Mouse (Mus musculus) heart, embryonic 12.5 days (tissue): ENCODE results near the gene Tmpo. TPM values are rescaled to one million over a fixed set of nuclear protein-coding genes. Genes with fewer than 3 reads are reported as not detected.
A peak's percentile ranks its signal among the peaks of the same experiment; 100 is the strongest.

ENCODE experiments used
- ATAC-seq: fragments of 200-750 bp; cut with Nextera tagmentation; 2 replicates; pipeline ENCODE4 v1.8.0; 2017; ENCODE audit warnings: moderate TSS enrichment, moderate library complexity; ENCODE audit not compliant: insufficient number of reproducible peaks, low FRiP score
- H3K27ac ChIP-seq: fragments of 300-500 bp; sonication (generic); 2 replicates; pipeline ENCODE4 v1.5.1; 2016; ENCODE audit warnings: mild to moderate bottlenecking, moderate library complexity; ENCODE audit not compliant: poor library complexity, severe bottlenecking
- H3K27me3 ChIP-seq: fragments of 300-500 bp; sonication (generic); replicated peaks from 2 replicates; pipeline ENCODE4 v1.6.1; 2016; ENCODE audit warnings: mild to moderate bottlenecking, moderate library complexity
- H3K36me3 ChIP-seq: fragments of 300-500 bp; sonication (generic); 2 replicates; pipeline ENCODE4 v1.6.1; 2016; ENCODE audit warnings: mild to moderate bottlenecking, moderate library complexity
- H3K4me1 ChIP-seq: fragments of 300-500 bp; sonication (generic); replicated peaks from 2 replicates; pipeline ENCODE4 v1.6.1; 2016; ENCODE audit warnings: mild to moderate bottlenecking
- H3K4me2 ChIP-seq: fragments of 300-500 bp; sonication (generic); 2 replicates; pipeline ENCODE4 v1.6.1; 2016; ENCODE audit warnings: mild to moderate bottlenecking, moderate library complexity
- H3K4me3 ChIP-seq: fragments of 300-500 bp; sonication (generic); 2 replicates; pipeline ENCODE4 v1.5.1; 2016; ENCODE audit warnings: mild to moderate bottlenecking
- H3K9ac ChIP-seq: fragments of 300-500 bp; sonication (generic); 2 replicates; pipeline ENCODE4 v1.6.1; 2016; ENCODE audit warnings: mild to moderate bottlenecking, moderate library complexity
- H3K9me3 ChIP-seq: fragments of 300-500 bp; sonication (generic); replicated peaks from 2 replicates; pipeline ENCODE4 v1.6.1; 2016; ENCODE audit warnings: mild to moderate bottlenecking, moderate library complexity
- WGBS: fragments of 180-500 bp; shearing (Covaris S2); methylation state at CpG from one replicate; pipeline ENCODE4 v1.1.7; 2016; 5-methylcytosine and 5-hydroxymethylcytosine counted together
- polyA plus RNA-seq: library from polyadenylated mRNA; unstranded; fragments of >200 nt; fragmentation: Nextera tagmentation; extraction: Ambion mirVana; gene quantifications from 2 replicates; pipeline ENCODE4 v1.2.1, GENCODE M21; 2016

Gene Tmpo
- polyA plus RNA-seq, 1 experiment from 2014 or later: 203 TPM

- Histone ChIP-seq H3K4me1 (peaks cover 10% of the 10 kb centered on the region; the same call in 1 of the 2 replicates), H3K9ac (no peak overlapping the region), H3K27me3 (no peaks in the 10 kb centered on the region), H3K9me3 (no peaks in the 10 kb centered on the region), H3K27ac (no peak overlapping the region), H3K4me2 (no peak overlapping the region), H3K4me3 (no peak overlapping the region), H3K36me3 (no peaks in the 10 kb centered on the region)
- 78% methylated on average over 1 of the region's 1 CpGs for WGBS
- no peak for ATAC-seq
Observed at GRCm38 (mm10) chr10:91128551-91129160, 52.5 kb downstream of the Tmpo start.

GRCm38 (mm10) chr10:91127395-91127794, 53.7 kb downstream of the Tmpo start:
- H3K4me2 ChIP-seq: no peak overlapping the region
- H3K4me1 ChIP-seq: peaks cover 14% of the 10 kb centered on the region; the same call in 1 of the 2 replicates
- no peak overlapping the region for H3K4me3 ChIP-seq
- no peaks in the 10 kb centered on the region for H3K9me3 ChIP-seq
- WGBS: 37% methylated on average over 2 of the region's 2 CpGs
- H3K27me3 ChIP-seq: no peaks in the 10 kb centered on the region
- no peak overlapping the region for H3K9ac ChIP-seq
- no peak for ATAC-seq
- H3K36me3 ChIP-seq: no peaks in the 10 kb centered on the region
- H3K27ac ChIP-seq: peak overlapping the region; percentile 86

GRCm38 (mm10) chr10:91126618-91127355, 54.3 kb downstream of the Tmpo start:
- no peak for ATAC-seq
- Histone ChIP-seq H3K9me3 (no peaks in the 10 kb centered on the region), H3K27me3 (no peaks in the 10 kb centered on the region), H3K36me3 (peaks cover 3% of the 10 kb centered on the region), H3K4me1 (peaks cover 18% of the 10 kb centered on the region), H3K27ac (peak overlapping the region; percentile 86), H3K4me2 (no peak overlapping the region), H3K4me3 (no peak overlapping the region), H3K9ac (no peak overlapping the region)
- 32% methylated on average over 10 of the region's 10 CpGs for WGBS

GRCm38 (mm10) chr10:91123828-91124822, 57.0 kb downstream of the Tmpo start, which contains the start of gene Slc25a3:
TSS of gene Slc25a3 (minus strand) at chr10:91124059.
- peaks cover 26% of the 10 kb centered on the region for H3K36me3 ChIP-seq
- 10% methylated on average over 59 of the region's 59 CpGs for WGBS
- no peaks in the 10 kb centered on the region for H3K27me3 ChIP-seq
- peak within 1 kb of the TSS; percentile 74 for H3K4me2 ChIP-seq
- H3K9ac ChIP-seq: peak within 1 kb of the TSS; percentile 100
- H3K4me1 ChIP-seq: peaks cover 27% of the 10 kb centered on the region
- H3K9me3 ChIP-seq: no peaks in the 10 kb centered on the region
- H3K27ac ChIP-seq: peak within 1 kb of the TSS; percentile 98
- H3K4me3 ChIP-seq: peak within 1 kb of the TSS; percentile 100
- ATAC-seq: peak; percentile 100

- Histone ChIP-seq H3K36me3 (peaks cover 34% of the 10 kb centered on the region), H3K27me3 (no peaks in the 10 kb centered on the region), H3K4me1 (peaks cover 27% of the 10 kb centered on the region), H3K4me2 (peak overlapping the region; percentile 74), H3K27ac (peak overlapping the region; percentile 98), H3K9ac (peak overlapping the region; percentile 100), H3K4me3 (peak overlapping the region; percentile 100), H3K9me3 (no peaks in the 10 kb centered on the region)
- under 1% methylated on average over 44 of the region's 44 CpGs for WGBS
- ATAC-seq: peak; percentile 59
Observed at GRCm38 (mm10) chr10:91123281-91123827, 57.8 kb downstream of the Tmpo start.

GRCm38 (mm10) chr10:91122646-91123045, 58.5 kb downstream of the Tmpo start:
- no peaks in the 10 kb centered on the region for H3K9me3 ChIP-seq
- peak overlapping the region; percentile 100 for H3K4me3 ChIP-seq
- peak overlapping the region; percentile 100 for H3K9ac ChIP-seq
- peaks cover 41% of the 10 kb centered on the region for H3K36me3 ChIP-seq
- no peaks in the 10 kb centered on the region for H3K27me3 ChIP-seq
- H3K4me1 ChIP-seq: peaks cover 27% of the 10 kb centered on the region
- WGBS: 13% methylated on average over 6 of the region's 6 CpGs
- no peak for ATAC-seq
- peak overlapping the region; percentile 74 for H3K4me2 ChIP-seq
- peak overlapping the region; percentile 98 for H3K27ac ChIP-seq

GRCm38 (mm10) chr10:91116958-91117357, 64.2 kb downstream of the Tmpo start:
- Histone ChIP-seq H3K27me3 (no peaks in the 10 kb centered on the region), H3K4me1 (peaks cover 11% of the 10 kb centered on the region), H3K9ac (no peak overlapping the region), H3K4me2 (no peak overlapping the region), H3K4me3 (no peak overlapping the region), H3K27ac (no peak overlapping the region), H3K9me3 (peaks cover 16% of the 10 kb centered on the region), H3K36me3 (peaks cover 91% of the 10 kb centered on the region)
- 91% methylated on average over 12 of the region's 12 CpGs for WGBS
- ATAC-seq: no peak

- no peak overlapping the region for H3K4me2 ChIP-seq
- no peaks in the 10 kb centered on the region for H3K4me1 ChIP-seq
- no peak for ATAC-seq
- peaks cover 28% of the 10 kb centered on the region for H3K36me3 ChIP-seq
- H3K4me3 ChIP-seq: no peak overlapping the region
- peaks cover 16% of the 10 kb centered on the region for H3K9me3 ChIP-seq
- H3K9ac ChIP-seq: no peak overlapping the region
- H3K27ac ChIP-seq: no peak overlapping the region
- 63% methylated on average over 4 of the region's 4 CpGs for WGBS
- no peaks in the 10 kb centered on the region for H3K27me3 ChIP-seq
Observed at GRCm38 (mm10) chr10:91109841-91110240, 71.3 kb downstream of the Tmpo start.

GRCm38 (mm10) chr10:91105981-91106380, 75.1 kb downstream of the Tmpo start:
- Histone ChIP-seq H3K4me2 (no peak overlapping the region), H3K27ac (no peak overlapping the region), H3K4me3 (no peak overlapping the region), H3K36me3 (peaks cover 15% of the 10 kb centered on the region), H3K9ac (no peak overlapping the region), H3K27me3 (no peaks in the 10 kb centered on the region), H3K4me1 (no peaks in the 10 kb centered on the region), H3K9me3 (no peaks in the 10 kb centered on the region; the same call in 1 of the 2 replicates)
- no peak for ATAC-seq
- WGBS: 81% methylated on average over 3 of the region's 3 CpGs

GRCm38 (mm10) chr10:91102799-91103590, 78.1 kb downstream of the Tmpo start:
- Histone ChIP-seq H3K9ac (no peak overlapping the region), H3K4me2 (no peak overlapping the region), H3K27me3 (no peaks in the 10 kb centered on the region), H3K4me1 (no peaks in the 10 kb centered on the region), H3K9me3 (no peaks in the 10 kb centered on the region), H3K36me3 (peaks cover 25% of the 10 kb centered on the region), H3K27ac (no peak overlapping the region), H3K4me3 (no peak overlapping the region)
- ATAC-seq: no peak
- 88% methylated on average over 14 of the region's 14 CpGs for WGBS
